Mouse (Mus musculus) forebrain, postnatal 0 days (tissue): ENCODE measurements around the gene Ppp1r12b. TPM values are rescaled to one million over a fixed set of nuclear protein-coding genes. Genes with fewer than 3 reads are reported as not detected.
A peak's percentile ranks its signal among the peaks of the same experiment; 100 is the strongest.

ENCODE experiments used
- ATAC-seq: fragments of 200-750 bp; cut with Nextera tagmentation; 2 replicates; pipeline ENCODE4 v1.8.0; 2017; ENCODE audit warnings: mild to moderate bottlenecking, moderate library complexity
- DNase-seq: peaks from one replicate; pipeline ENCODE4 v3.0.0-alpha.2; 2015
- H3K27ac ChIP-seq: fragments of 300-500 bp; sonication (generic); 2 replicates; pipeline ENCODE4 v1.5.1; 2014; ENCODE audit warnings: low read depth, mild to moderate bottlenecking, antibody characterized with exemption, low read length, moderate library complexity, mixed read lengths
- H3K27me3 ChIP-seq: fragments of 300-500 bp; sonication (generic); 2 replicates; pipeline ENCODE4 v1.6.1; 2014; ENCODE audit warnings: mild to moderate bottlenecking, low read length, mixed read lengths; ENCODE audit not compliant: insufficient read depth
- H3K36me3 ChIP-seq: fragments of 300-500 bp; sonication (generic); 2 replicates; pipeline ENCODE4 v1.6.1; 2014; ENCODE audit warnings: mild to moderate bottlenecking, moderate library complexity; ENCODE audit not compliant: insufficient read depth
- H3K4me1 ChIP-seq: fragments of 300-500 bp; sonication (generic); 2 replicates; pipeline ENCODE4 v1.6.1; 2014; ENCODE audit warnings: antibody characterized with exemption; ENCODE audit not compliant: insufficient read depth
- H3K4me2 ChIP-seq: fragments of 300-500 bp; sonication (generic); 2 replicates; pipeline ENCODE4 v1.6.1; 2014; ENCODE audit warnings: low read depth, mild to moderate bottlenecking, moderate library complexity
- H3K4me3 ChIP-seq: fragments of 300-500 bp; sonication (generic); 2 replicates; pipeline ENCODE4 v1.5.1; 2014; ENCODE audit warnings: low read depth, low read length, mixed read lengths
- H3K9ac ChIP-seq: fragments of 300-500 bp; sonication (generic); 2 replicates; pipeline ENCODE4 v1.6.1; 2014; ENCODE audit warnings: mild to moderate bottlenecking
- H3K9me3 ChIP-seq: fragments of 300-500 bp; sonication (generic); 2 replicates; pipeline ENCODE4 v1.6.1; 2016; ENCODE audit warnings: low read length
- CTCF ChIP-seq: sonication (generic); IDR thresholded peaks from 2 replicates; pipeline ENCODE4 v1.5.1; 2016; ENCODE audit warnings: antibody characterized with exemption, control low read depth, low read depth
- WGBS: fragments of 180-500 bp; shearing (Covaris S2); extraction: QIAGEN DNeasy Blood & Tissue Kit; methylation state at CpG from one replicate; pipeline ENCODE4 v1.1.7; 2014; 5-methylcytosine and 5-hydroxymethylcytosine counted together
- polyA plus RNA-seq: library from polyadenylated mRNA; unstranded; fragments of >200 nt; fragmentation: Nextera tagmentation; extraction: Ambion mirVana; gene quantifications from 2 replicates; pipeline ENCODE4 v1.2.1, GENCODE M21; 2015
- total RNA-seq: library from RNA; depleted of rRNA; stranded (reverse); fragments of >200 nt; gene quantifications from 2 replicates; pipeline ENCODE4 v1.2.3, GENCODE M21; 2014

Gene Ppp1r12b
- total and polyA plus RNA-seq, 2 experiments from 2014 or later = 12.4 to 39.9 TPM

DNA sequence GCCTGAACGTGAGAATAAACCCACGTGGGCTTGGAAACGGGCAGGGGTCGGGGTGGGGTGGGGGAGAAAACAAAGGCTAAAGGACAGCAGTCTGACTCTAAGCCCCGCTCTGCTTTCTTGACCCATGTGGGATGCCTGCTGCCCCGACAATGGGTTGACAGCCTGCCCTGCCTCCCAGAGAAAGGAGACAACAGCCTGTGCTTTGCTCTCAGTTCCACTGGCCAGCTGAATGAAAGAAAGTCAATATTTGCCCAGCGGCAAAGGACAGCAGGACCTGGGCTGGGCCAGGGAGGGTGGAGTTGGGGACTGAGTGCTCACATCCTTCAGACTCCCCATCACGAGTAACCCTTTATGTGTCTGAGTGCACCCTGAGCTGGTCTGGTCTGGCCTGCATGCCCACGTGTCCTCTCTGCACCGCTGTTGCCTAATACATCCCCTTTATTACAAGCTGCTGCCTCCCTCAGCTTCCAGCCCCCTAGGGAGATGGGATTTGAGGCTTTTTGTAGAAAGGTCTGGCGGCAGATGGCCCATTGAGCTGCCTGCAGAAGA, 242.2 kb downstream of the Ppp1r12b start:
- Histone ChIP-seq H3K4me2 (no peak overlapping the region), H3K9me3 (no peaks in the 10 kb centered on the region), H3K27ac (no peak overlapping the region), H3K4me1 (no peaks in the 10 kb centered on the region), H3K27me3 (no peaks in the 10 kb centered on the region), H3K36me3 (no peaks in the 10 kb centered on the region), H3K4me3 (no peak overlapping the region), H3K9ac (no peak overlapping the region)
- ATAC-seq (no peak), DNase-seq (no peak)
- no peak for TF ChIP-seq CTCF
- 13% methylated on average over 11 of the region's 11 CpGs for WGBS

DNA sequence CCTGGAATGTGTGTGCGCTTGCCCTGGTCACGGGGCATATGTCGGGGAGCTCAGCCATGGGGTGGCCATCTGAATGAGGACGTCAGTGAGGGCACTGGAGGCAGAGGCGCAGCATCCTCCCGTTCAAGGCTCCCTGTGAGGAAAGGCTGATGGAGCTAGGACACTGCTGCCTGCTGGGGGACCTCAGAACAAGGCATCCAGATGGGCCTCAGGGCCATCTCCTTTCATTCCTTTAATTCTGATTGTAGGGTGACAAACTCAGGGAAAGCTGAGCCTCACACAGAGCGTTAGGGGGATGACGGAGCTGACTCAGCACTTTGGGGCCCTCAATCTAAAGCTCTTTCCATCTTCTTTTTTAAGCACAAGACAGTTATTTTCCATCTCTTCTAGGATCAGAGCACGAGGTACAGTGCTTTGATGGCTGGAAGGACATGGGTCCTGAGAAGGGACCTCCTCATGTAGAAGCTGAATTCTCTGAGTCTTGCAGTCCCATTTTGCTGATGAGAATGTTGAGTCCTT, 242.9 kb downstream of the Ppp1r12b start:
- DNase-seq (no peak), ATAC-seq (no peak)
- Histone ChIP-seq H3K9ac (no peak overlapping the region), H3K27me3 (no peaks in the 10 kb centered on the region), H3K36me3 (no peaks in the 10 kb centered on the region), H3K9me3 (no peaks in the 10 kb centered on the region), H3K4me3 (no peak overlapping the region), H3K27ac (no peak overlapping the region), H3K4me2 (no peak overlapping the region), H3K4me1 (no peaks in the 10 kb centered on the region)
- no peak for TF ChIP-seq CTCF
- WGBS = 82% methylated on average over 9 of the region's 9 CpGs

DNA sequence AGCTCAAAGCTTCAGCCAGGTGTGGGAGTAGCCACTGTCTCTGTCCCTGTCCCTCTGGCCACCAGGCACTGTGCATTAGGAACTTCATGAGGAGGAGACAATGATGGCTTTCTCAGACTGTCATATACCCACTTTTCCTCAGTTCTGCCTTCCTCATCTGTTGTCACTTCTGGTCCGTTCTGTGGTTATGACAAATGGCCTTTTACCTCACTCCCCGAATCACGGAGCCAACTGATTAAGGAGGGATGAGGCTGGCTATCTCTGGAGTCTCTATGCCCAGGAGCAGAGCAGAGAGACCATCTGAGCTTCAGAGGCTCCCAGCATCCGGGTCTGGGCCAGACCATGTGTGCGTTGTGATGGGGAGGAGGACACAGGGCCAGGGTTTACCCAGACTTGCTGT, 244.1 kb downstream of the Ppp1r12b start:
- Histone ChIP-seq H3K4me3 (no peak overlapping the region), H3K9ac (no peak overlapping the region), H3K27ac (no peak overlapping the region), H3K27me3 (no peaks in the 10 kb centered on the region), H3K4me2 (no peak overlapping the region), H3K36me3 (no peaks in the 10 kb centered on the region), H3K9me3 (no peaks in the 10 kb centered on the region), H3K4me1 (no peaks in the 10 kb centered on the region)
- ATAC-seq (no peak), DNase-seq (no peak)
- WGBS = 81% methylated on average over 5 of the region's 5 CpGs
- no peak for TF ChIP-seq CTCF

DNA sequence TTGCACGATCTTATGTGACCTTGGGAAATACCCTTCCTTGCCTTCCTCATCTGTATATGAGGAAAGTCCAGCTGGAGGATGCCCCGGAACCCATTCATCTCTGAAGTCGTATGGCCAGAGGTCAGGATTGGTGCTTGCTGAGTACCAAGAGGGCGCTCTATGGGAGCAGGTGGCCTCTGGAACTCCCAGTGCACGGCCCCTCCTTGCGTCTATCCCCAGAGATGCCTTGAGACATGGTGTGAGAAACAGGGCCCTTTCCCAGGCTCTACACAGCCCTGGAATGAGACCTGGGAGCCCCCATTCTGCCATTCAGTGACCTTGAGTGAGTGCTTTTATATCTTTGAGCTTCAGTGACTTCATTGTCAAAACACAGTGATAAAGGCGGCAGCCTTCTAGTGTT, 244.7 kb downstream of the Ppp1r12b start:
- no peaks in the 10 kb centered on the region for H3K27me3 ChIP-seq
- 52% methylated on average over 7 of the region's 7 CpGs for WGBS
- H3K9me3 ChIP-seq = no peaks in the 10 kb centered on the region
- H3K4me3 ChIP-seq = no peak overlapping the region
- H3K9ac ChIP-seq = no peak overlapping the region
- H3K36me3 ChIP-seq = no peaks in the 10 kb centered on the region
- H3K4me2 ChIP-seq = no peak overlapping the region
- ATAC-seq (no peak), DNase-seq (no peak)
- H3K4me1 ChIP-seq = no peaks in the 10 kb centered on the region
- no peak overlapping the region for H3K27ac ChIP-seq
- no peak for TF ChIP-seq CTCF

DNA sequence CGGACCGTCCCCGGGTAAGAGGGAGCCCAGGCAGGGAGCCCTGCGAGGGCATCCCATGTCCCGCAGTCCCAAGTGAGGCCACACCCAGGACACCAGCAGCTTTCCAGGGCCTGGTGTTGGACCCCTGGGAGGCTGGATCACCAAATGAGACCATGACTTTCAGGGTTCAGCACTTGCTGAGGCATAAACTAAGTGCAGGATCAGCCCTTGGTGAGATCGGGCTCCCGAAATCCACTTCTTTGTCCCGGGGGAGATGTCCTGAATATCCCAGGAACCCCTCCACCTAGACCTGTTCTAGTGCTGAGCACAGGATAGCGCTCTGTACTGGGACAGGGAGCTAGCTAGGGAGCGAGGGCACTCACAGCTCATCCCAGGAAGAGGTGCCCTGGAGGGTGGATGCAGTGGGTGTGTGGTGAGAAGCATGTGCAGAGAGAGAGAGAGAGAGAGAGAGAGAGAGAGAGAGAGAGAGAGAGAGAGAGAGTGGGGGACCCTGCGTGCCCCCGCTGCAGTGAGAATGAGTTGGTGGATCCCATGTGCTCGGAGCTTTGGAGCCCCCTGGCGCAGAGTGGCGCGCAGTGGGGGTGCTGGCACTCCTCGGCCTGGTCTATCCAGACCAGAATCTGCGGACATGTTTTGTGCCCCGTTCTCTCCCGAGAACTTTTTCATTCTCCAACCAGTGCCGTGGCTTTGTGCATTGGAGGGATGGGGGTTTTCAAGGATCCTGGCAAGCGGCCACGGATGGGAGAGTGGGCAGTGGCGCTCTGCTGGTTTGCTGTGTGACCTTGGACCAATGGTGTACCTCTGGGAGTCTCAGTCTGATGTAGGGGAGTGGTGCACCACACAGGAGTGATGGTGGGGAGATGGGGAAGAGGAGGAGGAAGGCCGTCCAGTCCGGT, 246.1 kb downstream of the Ppp1r12b start:
- Histone ChIP-seq H3K4me1 (no peaks in the 10 kb centered on the region), H3K27me3 (no peaks in the 10 kb centered on the region), H3K4me3 (peak overlapping the region; percentile 55), H3K27ac (no peak overlapping the region), H3K36me3 (no peaks in the 10 kb centered on the region), H3K4me2 (peak overlapping the region; percentile 99), H3K9me3 (no peaks in the 10 kb centered on the region), H3K9ac (peak overlapping the region; percentile 53)
- WGBS = 13% methylated on average over 26 of the region's 26 CpGs
- peak; percentile 16; the same call in 1 of the 2 replicates for ATAC-seq
- peak; percentile 47 for DNase-seq
- peak; percentile 45 for TF ChIP-seq CTCF

DNA sequence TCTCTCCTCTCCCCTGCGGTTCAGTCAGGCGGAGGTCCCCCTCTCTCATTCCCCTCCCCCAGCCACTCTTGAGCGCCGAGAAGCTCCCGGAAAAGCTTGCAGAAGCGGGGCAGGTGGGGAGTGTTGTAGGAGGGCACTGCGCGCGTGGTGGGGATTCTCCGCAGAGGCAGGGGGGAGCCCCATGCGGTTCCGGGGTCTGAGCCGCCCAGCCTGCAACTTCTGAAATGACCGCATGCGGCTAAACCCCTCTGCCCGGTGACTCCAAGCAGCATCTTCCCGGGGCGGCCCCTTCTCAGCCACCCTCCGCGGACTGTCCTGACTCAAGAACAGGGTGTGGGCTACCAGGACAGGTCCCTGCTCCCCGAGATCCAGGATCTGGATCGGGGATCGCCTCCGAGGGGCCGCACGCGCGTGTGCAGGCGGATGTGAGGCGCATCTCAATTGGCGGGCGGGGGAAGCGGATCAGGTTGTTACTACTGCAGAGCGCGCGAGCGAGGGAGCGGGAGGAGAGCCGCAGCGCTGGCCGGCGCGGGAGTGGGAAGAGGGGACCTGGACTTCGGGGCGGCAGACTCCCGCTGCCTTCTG, 246.8 kb downstream of the Ppp1r12b start:
- TF ChIP-seq CTCF = 0 out of 2 replicates have a peak, but pooled peaks have one; percentile 16
- Histone ChIP-seq H3K27ac (no peak overlapping the region), H3K9ac (peak overlapping the region; percentile 53), H3K4me3 (peak overlapping the region; percentile 55), H3K27me3 (no peaks in the 10 kb centered on the region), H3K4me2 (peak overlapping the region; percentile 99), H3K4me1 (no peaks in the 10 kb centered on the region), H3K36me3 (no peaks in the 10 kb centered on the region), H3K9me3 (no peaks in the 10 kb centered on the region)
- under 1% methylated on average over 46 of the region's 46 CpGs for WGBS
- ATAC-seq (peak; percentile 79), DNase-seq (peak; percentile 70)
